Mouse (Mus musculus): Measurements from ENCODE around the gene Fam185a. TPM values are rescaled to one million over a fixed set of nuclear protein-coding genes. Genes with fewer than 3 reads are reported as not detected.

Gene Fam185a
- polyA plus RNA-seq, 1 experiment from 2014 or later, result 5.7 TPM

DNA sequence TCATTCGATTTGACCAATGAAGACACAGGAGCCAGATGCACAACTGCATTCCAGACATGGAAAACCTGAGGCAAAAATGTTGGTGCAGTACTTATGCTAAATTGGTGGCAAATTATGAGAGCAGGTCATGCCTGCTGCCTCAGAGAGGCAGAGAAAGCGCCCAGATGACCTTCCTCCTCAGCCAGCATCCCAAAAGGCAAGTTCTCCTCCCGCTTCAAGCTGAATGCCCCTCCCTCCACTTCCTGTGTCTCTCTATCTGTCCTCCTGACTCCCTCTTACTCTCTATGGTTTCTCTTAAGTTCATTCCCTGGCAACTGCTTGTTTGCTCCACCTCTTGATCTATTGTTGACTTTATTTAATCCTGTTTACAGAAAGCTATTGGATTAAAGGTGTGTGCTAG is 70.0 kb downstream of the Fam185a start:
- H3K4me1 ChIP-seq, result peaks cover 32% of the 10 kb centered on the region
- WGBS, result 42% methylated on average over 3 of the region's 3 CpGs
- H3K36me3 ChIP-seq, result no peaks in the 10 kb centered on the region
- no peak overlapping the region for H3K4me2 ChIP-seq (replicated peaks)
- ATAC-seq (ENCODE audit: insufficient number of reproducible peaks, low FRiP score, low TSS enrichment, low read depth), result no peak
- H3K27ac ChIP-seq (replicated peaks), result no peak overlapping the region
- H3K9me3 ChIP-seq (replicated peaks), result no peaks in the 10 kb centered on the region
- no peak overlapping the region for H3K9ac ChIP-seq
- no peaks in the 10 kb centered on the region for H3K27me3 ChIP-seq
- H3K4me3 ChIP-seq (replicated peaks), result no peak overlapping the region

DNA sequence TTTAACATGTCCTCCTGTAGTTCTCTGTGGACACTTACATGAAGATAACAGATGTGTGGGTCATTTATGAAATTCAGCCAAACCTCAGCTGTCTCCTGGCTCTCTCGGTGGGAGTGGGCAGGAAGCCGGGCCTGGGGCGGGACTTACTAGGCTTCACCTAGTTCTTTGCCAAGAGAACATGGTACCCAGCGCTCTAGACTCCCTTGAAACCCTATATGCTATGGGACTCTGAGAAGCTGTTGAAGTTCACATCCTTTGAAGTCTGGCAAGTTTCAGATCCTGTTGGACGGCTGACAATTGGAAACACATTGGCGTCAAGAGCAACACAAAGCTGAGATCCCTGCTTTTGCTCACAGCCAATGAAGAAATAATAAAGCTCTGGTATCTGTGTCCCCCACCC is 71.6 kb downstream of the Fam185a start:
- Histone ChIP-seq H3K36me3 (no peaks in the 10 kb centered on the region), H3K9ac (no peak overlapping the region), H3K4me2 (replicated peaks) (no peak overlapping the region), H3K4me1 (peaks cover 32% of the 10 kb centered on the region), H3K9me3 (replicated peaks) (no peaks in the 10 kb centered on the region), H3K27me3 (no peaks in the 10 kb centered on the region), H3K27ac (replicated peaks) (peak overlapping the region; percentile 63), H3K4me3 (replicated peaks) (no peak overlapping the region)
- peak; percentile 49; the same call in 1 of the 2 replicates for ATAC-seq (ENCODE audit: insufficient number of reproducible peaks, low FRiP score, low TSS enrichment, low read depth)
- WGBS, result 21% methylated on average over 6 of the region's 6 CpGs

DNA sequence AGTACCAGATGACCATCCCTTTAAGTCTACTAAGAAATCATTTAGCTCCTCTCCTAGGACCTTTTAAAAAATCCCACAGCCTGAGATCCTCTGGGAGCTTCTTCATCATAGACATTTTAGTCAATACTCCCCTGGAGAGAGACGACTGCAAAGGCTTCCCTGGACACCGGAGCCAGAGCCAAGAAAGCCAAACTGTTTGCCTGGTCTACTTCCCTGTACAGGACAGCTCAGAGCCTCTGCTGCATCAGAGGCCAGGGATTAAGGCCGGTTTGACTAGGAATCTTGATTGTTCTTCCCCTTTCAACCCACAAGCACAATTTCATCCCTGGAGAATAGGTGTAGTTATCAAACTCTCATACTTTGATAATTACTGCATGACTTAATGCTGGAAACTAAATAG is 72.1 kb downstream of the Fam185a start:
- no peak overlapping the region for H3K4me3 ChIP-seq (replicated peaks)
- H3K36me3 ChIP-seq, result no peaks in the 10 kb centered on the region
- H3K27ac ChIP-seq (replicated peaks), result peak overlapping the region; percentile 63
- H3K9ac ChIP-seq, result no peak overlapping the region
- no peak for ATAC-seq (ENCODE audit: insufficient number of reproducible peaks, low FRiP score, low TSS enrichment, low read depth)
- H3K4me1 ChIP-seq, result peaks cover 37% of the 10 kb centered on the region
- H3K9me3 ChIP-seq (replicated peaks), result no peaks in the 10 kb centered on the region
- H3K4me2 ChIP-seq (replicated peaks), result no peak overlapping the region
- H3K27me3 ChIP-seq, result no peaks in the 10 kb centered on the region
- 29% methylated on average over 3 of the region's 3 CpGs for WGBS

DNA sequence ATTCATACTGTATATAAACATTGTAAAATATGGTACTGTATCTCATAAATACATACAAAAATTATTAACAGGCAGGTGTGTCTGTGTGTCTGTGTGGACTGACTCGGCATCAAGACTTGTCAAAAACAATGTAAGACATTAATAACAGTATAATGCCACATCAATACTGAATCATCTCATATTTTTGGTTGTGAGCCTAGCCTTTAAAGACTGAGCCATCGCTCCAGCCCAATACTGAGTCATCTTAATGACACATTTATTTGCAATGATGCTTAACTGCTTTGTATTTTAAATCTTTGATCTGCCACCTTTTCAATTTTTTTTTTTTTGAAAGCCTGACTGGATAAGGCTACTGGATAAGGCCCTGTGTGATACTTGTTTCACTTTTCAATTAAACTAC is 73.7 kb downstream of the Fam185a start:
- H3K4me1 ChIP-seq, result peaks cover 37% of the 10 kb centered on the region
- no peak overlapping the region for H3K4me3 ChIP-seq (replicated peaks)
- no peaks in the 10 kb centered on the region for H3K27me3 ChIP-seq
- no peak overlapping the region for H3K4me2 ChIP-seq (replicated peaks)
- no peak for ATAC-seq (ENCODE audit: insufficient number of reproducible peaks, low FRiP score, low TSS enrichment, low read depth)
- WGBS, result 79% methylated on average over 2 of the region's 2 CpGs
- no peak overlapping the region for H3K27ac ChIP-seq (replicated peaks)
- H3K9me3 ChIP-seq (replicated peaks), result no peaks in the 10 kb centered on the region
- no peaks in the 10 kb centered on the region for H3K36me3 ChIP-seq
- no peak overlapping the region for H3K9ac ChIP-seq

DNA sequence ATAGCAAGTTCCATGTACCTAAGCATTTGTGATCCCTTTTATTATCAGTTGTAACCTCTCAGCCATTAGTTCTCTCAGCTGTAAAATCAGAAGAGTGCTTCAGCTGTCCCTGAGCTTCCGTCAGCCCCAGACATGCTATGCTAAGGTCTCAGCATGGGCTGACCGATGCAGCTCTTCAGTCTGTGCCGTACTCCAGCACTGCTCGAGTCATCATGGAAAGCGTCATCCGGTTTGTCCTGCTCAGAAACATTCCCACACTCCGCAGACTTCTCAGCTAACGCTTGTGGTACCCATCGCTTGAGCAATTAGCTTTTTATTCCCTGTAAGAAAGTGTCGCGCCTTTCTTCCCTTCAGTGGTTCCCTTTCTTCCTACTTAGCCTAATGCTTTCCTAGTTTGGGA is 74.2 kb downstream of the Fam185a start:
- H3K4me2 ChIP-seq (replicated peaks), result no peak overlapping the region
- no peaks in the 10 kb centered on the region for H3K9me3 ChIP-seq (replicated peaks)
- no peaks in the 10 kb centered on the region for H3K36me3 ChIP-seq
- no peak overlapping the region for H3K9ac ChIP-seq
- ATAC-seq (ENCODE audit: insufficient number of reproducible peaks, low FRiP score, low TSS enrichment, low read depth), result no peak
- no peak overlapping the region for H3K27ac ChIP-seq (replicated peaks)
- 86% methylated on average over 11 of the region's 11 CpGs for WGBS
- no peak overlapping the region for H3K4me3 ChIP-seq (replicated peaks)
- H3K27me3 ChIP-seq, result no peaks in the 10 kb centered on the region
- peaks cover 33% of the 10 kb centered on the region for H3K4me1 ChIP-seq

DNA sequence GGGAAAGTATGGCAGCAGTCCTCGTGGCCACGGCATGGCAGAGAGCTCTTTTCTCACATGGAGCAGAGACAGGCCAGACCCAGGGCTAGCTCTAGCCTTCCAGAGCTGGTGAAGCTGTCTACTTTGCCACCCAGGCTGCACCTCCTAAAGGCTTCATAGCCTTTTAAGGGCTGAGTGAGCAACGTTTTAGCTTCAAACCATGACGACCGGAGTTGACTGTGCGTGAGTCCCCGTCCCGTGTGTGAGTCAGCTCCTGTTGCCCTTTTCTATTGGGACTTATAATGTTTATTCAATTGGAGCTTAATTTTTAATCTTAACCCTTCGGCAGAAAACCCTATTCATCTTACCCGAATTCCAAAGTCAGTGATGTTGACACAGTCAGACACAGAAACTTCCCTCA is 75.4 kb downstream of the Fam185a start:
- H3K36me3 ChIP-seq, result no peaks in the 10 kb centered on the region
- 72% methylated on average over 10 of the region's 10 CpGs for WGBS

DNA sequence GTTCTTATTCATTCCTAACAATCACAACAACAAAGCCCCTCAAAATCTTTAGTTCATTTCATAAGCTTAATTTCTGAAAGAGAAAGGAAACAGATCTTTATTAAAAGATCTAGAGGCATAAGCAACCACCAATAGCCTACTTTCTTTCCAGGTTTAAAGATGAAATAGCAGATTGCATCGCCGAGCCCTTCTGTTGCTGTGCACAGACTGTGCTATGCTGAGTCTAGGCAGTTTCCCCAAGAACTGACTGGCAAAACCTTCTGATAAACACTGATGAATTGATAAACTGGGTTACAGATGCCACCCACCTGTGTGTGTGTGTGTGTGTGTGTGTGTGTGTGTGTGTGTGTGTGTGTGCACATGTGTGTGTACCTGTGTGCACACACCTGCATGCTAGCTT is 76.2 kb downstream of the Fam185a start:
- Histone ChIP-seq H3K9me3 (replicated peaks) (no peaks in the 10 kb centered on the region), H3K27me3 (no peaks in the 10 kb centered on the region), H3K4me3 (replicated peaks) (no peak overlapping the region), H3K4me1 (peaks cover 20% of the 10 kb centered on the region), H3K4me2 (replicated peaks) (no peak overlapping the region), H3K9ac (no peak overlapping the region), H3K27ac (replicated peaks) (no peak overlapping the region), H3K36me3 (no peaks in the 10 kb centered on the region)
- WGBS, result 87% methylated on average over 2 of the region's 2 CpGs
- ATAC-seq (ENCODE audit: insufficient number of reproducible peaks, low FRiP score, low TSS enrichment, low read depth), result no peak

More for the DNA sequence above, 75.4 kb downstream of the Fam185a start:
- H3K4me3 ChIP-seq (replicated peaks), result no peak overlapping the region
- no peak overlapping the region for H3K4me2 ChIP-seq (replicated peaks)
- peaks cover 28% of the 10 kb centered on the region for H3K4me1 ChIP-seq
- H3K9me3 ChIP-seq (replicated peaks), result no peaks in the 10 kb centered on the region
- H3K9ac ChIP-seq, result no peak overlapping the region
- no peaks in the 10 kb centered on the region for H3K27me3 ChIP-seq
- H3K27ac ChIP-seq (replicated peaks), result no peak overlapping the region
- ATAC-seq (ENCODE audit: insufficient number of reproducible peaks, low FRiP score, low TSS enrichment, low read depth), result no peak

DNA sequence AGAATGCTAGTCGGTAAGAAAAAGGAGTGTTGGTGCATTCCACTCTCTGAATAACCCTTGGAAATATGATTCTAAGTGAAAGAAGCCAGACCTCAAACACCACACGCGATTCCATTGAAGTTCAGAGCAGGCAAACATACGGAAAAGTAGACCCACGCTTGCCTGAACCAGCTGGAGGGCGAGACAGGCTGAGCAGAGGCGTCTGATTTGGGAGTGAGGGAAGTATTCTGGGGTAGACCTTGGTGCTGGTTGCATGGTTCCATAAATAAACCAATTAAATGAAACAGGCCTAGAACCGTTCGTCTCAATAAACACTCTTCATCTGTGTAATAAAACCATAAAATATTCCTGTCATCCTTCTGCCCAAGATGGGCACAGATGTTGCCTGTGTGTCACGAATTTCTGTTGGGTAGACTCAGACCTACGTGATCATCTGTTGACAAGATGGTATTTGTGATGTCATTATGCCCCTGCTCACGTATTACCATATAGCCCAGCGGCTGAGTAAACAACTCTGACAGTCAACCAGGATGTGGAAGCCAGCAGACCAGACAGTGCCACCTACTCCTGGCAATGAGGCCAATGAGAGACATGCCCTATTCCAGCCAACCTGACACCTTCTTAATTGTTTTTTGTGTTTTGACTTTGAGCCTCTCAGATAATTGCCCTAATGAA is 78.3 kb downstream of the Fam185a start:
- Histone ChIP-seq H3K9me3 (replicated peaks) (no peaks in the 10 kb centered on the region), H3K9ac (no peak overlapping the region), H3K27ac (replicated peaks) (peak overlapping the region; percentile 30; the same call in 1 of the 2 replicates), H3K27me3 (no peaks in the 10 kb centered on the region), H3K4me1 (peaks cover 17% of the 10 kb centered on the region; the same call in 1 of the 2 replicates), H3K36me3 (no peaks in the 10 kb centered on the region), H3K4me2 (replicated peaks) (no peak overlapping the region), H3K4me3 (replicated peaks) (no peak overlapping the region)
- ATAC-seq (ENCODE audit: insufficient number of reproducible peaks, low FRiP score, low TSS enrichment, low read depth), result 0 out of 2 replicates have a peak, but pooled peaks have one; percentile 32
- 43% methylated on average over 13 of the region's 13 CpGs for WGBS

DNA sequence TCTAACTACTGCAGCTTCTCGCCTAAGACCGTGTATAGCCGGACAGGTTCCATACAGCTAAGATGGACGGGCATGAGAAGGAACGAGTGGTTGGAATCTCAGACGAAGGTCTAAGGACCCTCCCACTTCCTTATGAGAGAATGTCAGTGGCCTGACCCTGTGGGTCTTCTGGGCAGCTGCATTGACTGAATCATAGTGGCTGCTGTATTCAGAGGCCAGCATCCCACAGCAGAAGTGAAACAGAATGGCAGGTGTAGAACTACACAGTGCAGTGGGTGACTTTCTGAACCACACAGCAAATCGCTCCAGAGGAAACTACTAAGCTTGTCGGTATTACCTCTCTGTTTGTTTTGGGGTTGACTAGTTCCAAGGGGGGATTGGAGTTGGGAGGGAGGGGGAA is 80.4 kb downstream of the Fam185a start:
- H3K9ac ChIP-seq, result no peak overlapping the region
- no peak for ATAC-seq (ENCODE audit: insufficient number of reproducible peaks, low FRiP score, low TSS enrichment, low read depth)
- H3K27ac ChIP-seq (replicated peaks), result no peak overlapping the region
- 88% methylated on average over 8 of the region's 8 CpGs for WGBS
- H3K4me3 ChIP-seq (replicated peaks), result no peak overlapping the region
- no peak overlapping the region for H3K4me2 ChIP-seq (replicated peaks)
- H3K4me1 ChIP-seq, result peaks cover 17% of the 10 kb centered on the region; the same call in 1 of the 2 replicates
- H3K36me3 ChIP-seq, result no peaks in the 10 kb centered on the region
- H3K9me3 ChIP-seq (replicated peaks), result no peaks in the 10 kb centered on the region
- H3K27me3 ChIP-seq, result no peaks in the 10 kb centered on the region

DNA sequence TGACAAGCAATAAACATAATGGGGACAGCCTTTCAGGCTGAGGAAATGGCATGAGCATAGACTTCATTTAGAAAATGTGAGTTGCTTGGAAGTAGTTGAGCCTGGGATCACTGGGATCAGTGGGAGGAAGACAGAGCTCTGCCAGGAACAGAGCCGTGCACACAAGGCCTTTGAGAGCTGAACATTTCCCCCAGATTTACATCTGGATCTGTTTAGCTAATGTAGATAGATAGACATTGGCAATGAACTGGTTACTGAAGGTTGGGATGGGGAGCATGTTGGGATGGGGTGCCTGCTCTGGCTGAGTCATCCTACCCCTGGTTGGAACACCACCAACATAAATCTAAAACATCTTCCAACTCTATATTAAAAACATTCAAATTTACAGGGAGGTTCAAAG is 82.1 kb downstream of the Fam185a start:
- no peaks in the 10 kb centered on the region for H3K36me3 ChIP-seq
- H3K9ac ChIP-seq, result no peak overlapping the region
- H3K27ac ChIP-seq (replicated peaks), result peak overlapping the region; percentile 28; the same call in 1 of the 2 replicates
- peak; percentile 61; the same call in 1 of the 2 replicates for ATAC-seq (ENCODE audit: insufficient number of reproducible peaks, low FRiP score, low TSS enrichment, low read depth)
- 0 out of 2 replicates have a peak, but pooled peaks cover 8% of the 10 kb centered on the region for H3K4me1 ChIP-seq
- H3K4me2 ChIP-seq (replicated peaks), result no peak overlapping the region
- WGBS, result 43% methylated on average over 1 of the region's 1 CpGs
- H3K27me3 ChIP-seq, result no peaks in the 10 kb centered on the region
- no peak overlapping the region for H3K4me3 ChIP-seq (replicated peaks)
- H3K9me3 ChIP-seq (replicated peaks), result no peaks in the 10 kb centered on the region

DNA sequence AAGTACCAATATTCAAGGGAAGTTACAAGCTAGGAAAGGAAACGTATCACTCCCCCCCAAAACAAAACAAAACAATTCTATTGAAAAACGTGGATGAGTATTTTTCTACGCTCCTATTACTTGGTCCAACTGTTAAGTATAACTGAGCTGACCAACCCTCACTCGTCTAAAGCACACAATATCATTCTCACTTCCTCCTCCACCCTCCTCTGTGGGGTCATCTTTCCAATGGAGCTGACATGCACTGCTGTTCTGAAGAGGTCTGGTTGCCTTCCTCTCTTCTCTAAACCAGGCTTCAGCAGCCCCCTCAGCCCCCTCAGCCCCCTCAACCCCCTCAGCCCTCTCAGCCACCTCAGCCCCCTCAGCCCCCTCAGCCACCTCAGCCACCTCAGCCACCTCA is 85.0 kb downstream of the Fam185a start:
- no peak for ATAC-seq (ENCODE audit: insufficient number of reproducible peaks, low FRiP score, low TSS enrichment, low read depth)

DNA sequence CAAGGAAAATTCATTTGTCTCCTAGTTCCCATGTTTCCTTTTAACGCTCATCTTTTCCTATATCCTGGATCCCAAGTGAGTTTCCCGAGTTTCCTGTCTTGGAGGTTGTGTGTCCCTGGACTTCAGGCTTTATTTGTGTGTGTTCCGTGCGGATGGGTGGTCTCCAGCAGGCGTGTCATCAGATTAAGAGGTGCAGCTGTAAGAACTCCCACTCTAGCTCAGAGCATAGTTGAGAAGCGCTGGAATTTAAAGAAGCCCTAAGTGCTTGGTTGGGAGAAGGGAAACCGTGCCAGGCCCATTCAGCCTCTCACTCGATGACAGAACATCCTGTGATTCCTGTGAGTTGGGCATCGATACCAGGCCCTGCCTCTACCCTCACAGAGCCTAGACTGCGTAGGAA is 88.6 kb downstream of the Fam185a start:
- peak; percentile 45; the same call in 1 of the 2 replicates for ATAC-seq (ENCODE audit: insufficient number of reproducible peaks, low FRiP score, low TSS enrichment, low read depth)
- WGBS, result 38% methylated on average over 10 of the region's 10 CpGs
- 0 out of 2 replicates have a peak, but pooled peaks cover 12% of the 10 kb centered on the region for H3K4me1 ChIP-seq

More for the DNA sequence above, 85.0 kb downstream of the Fam185a start:
- Histone ChIP-seq H3K27ac (replicated peaks) (no peak overlapping the region), H3K36me3 (no peaks in the 10 kb centered on the region), H3K9me3 (replicated peaks) (no peaks in the 10 kb centered on the region), H3K4me2 (replicated peaks) (no peak overlapping the region), H3K27me3 (no peaks in the 10 kb centered on the region), H3K4me1 (0 out of 2 replicates have a peak, but pooled peaks cover 18% of the 10 kb centered on the region), H3K4me3 (replicated peaks) (no peak overlapping the region), H3K9ac (no peak overlapping the region)
- WGBS, result 69% methylated on average over 4 of the region's 4 CpGs

More for the DNA sequence above, 88.6 kb downstream of the Fam185a start:
- no peak overlapping the region for H3K9ac ChIP-seq
- H3K4me2 ChIP-seq (replicated peaks), result no peak overlapping the region
- H3K36me3 ChIP-seq, result no peaks in the 10 kb centered on the region
- H3K9me3 ChIP-seq (replicated peaks), result no peaks in the 10 kb centered on the region
- H3K4me3 ChIP-seq (replicated peaks), result no peak overlapping the region
- H3K27ac ChIP-seq (replicated peaks), result no peak overlapping the region; the same call in 1 of the 2 replicates
- H3K27me3 ChIP-seq, result no peaks in the 10 kb centered on the region
